Mouse (Mus musculus) bone marrow macrophage, adult 2 months (primary cell): Measurements from ENCODE around the gene Alg5. TPM values are rescaled to one million over a fixed set of nuclear protein-coding genes. Genes with fewer than 3 reads are reported as not detected.

Source experiments
- H3K27ac ChIP-seq: 2 replicates; pipeline ENCODE4 v1.5.1; 2012; ENCODE audit warnings: low read depth, low read length; ENCODE audit not compliant: insufficient read depth
- H3K4me1 ChIP-seq: 2 replicates; pipeline ENCODE4 v1.6.1; 2012; ENCODE audit warnings: low read length; ENCODE audit not compliant: control insufficient read depth, insufficient read depth
- H3K4me3 ChIP-seq: 2 replicates; pipeline ENCODE4 v1.5.1; 2012; ENCODE audit warnings: mild to moderate bottlenecking, low read length, moderate library complexity; ENCODE audit not compliant: insufficient read depth
- CTCF ChIP-seq: IDR thresholded peaks from 2 replicates; pipeline ENCODE4 v1.5.1; 2012; ENCODE audit warnings: low read depth, mild to moderate bottlenecking, low read length, moderate library complexity
- POLR2A ChIP-seq: IDR thresholded peaks from 2 replicates; pipeline ENCODE4 v1.6.1; 2012; ENCODE audit warnings: mild to moderate bottlenecking, low read depth, low read length, borderline replicate concordance
- polyA plus RNA-seq: library from polyadenylated mRNA; stranded (reverse); fragments of >200 nt; gene quantifications from 2 replicates; pipeline ENCODE4 v1.2.4, GENCODE M21; 2012; ENCODE audit not compliant: missing spikeins, insufficient read depth, insufficient read length

Gene Alg5
- polyA plus RNA-seq, 1 experiment, result 33.2 TPM

DNA sequence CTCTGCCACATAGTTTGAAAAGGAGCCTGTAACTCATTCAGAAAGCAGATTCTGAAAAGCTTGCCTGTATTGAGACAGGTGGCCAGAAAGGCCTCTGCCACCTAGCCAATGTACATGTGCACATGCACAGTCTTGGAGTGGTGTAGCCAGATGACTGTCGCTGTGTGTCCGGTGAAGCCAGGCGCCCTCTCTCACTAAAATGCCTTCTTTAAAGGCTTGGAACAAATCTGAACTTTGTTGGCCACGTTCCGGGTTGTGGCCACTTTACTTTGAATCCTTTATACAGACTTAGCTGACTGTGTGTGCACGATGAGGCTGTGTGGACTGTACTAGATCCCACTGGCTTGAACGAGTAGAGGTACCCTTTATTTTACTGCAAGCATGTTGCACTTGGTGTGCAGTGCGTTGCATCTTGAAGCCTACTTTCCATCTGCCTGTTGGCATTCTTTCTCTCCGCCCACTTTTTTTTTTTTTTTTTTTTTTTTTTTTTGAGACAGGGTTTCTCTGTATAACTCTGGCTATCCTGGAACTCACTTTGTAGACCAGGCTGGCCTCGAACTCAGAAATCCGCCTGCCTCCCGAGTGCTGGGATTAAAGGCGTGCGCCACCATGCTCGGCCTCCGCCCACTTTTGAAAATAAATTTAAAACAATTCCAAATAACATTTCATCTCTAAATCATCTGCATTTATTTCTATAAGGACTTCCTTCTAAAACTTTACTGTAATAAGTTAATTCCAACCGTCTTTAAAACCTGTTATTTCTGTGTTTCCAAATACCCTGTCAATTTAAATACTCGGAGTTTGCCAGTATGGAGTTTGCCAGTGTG lies 975 bp downstream of the Alg5 start:
- H3K4me3 ChIP-seq, result peak overlapping the region; percentile 75

DNA sequence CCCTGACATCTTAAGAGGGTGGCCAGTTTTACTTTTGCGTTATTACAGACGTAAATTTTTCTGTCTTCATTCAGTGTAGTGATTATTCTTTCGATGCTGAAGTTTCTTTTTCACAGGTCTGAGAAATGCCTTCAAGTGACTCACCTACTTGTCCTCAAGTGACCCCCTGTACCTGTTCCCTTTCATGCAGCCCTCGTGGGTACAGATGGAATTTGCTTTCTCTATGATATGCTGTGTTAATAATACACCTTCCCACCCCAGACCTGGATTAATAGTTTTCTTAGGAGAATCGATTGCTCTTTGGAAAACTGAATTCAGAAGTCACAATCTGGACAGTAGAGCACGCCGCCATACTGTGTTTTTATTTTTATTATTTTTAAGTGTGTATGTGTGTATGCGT lies 2.0 kb downstream of the Alg5 start:
- TF ChIP-seq POLR2A, result no peak
- Histone ChIP-seq H3K27ac (no peak overlapping the region), H3K4me1 (peaks cover 15% of the 10 kb centered on the region), H3K4me3 (no peak overlapping the region)

More for the DNA sequence above, 975 bp downstream of the Alg5 start:
- H3K27ac ChIP-seq, result peak overlapping the region; percentile 82
- H3K4me1 ChIP-seq, result peaks cover 15% of the 10 kb centered on the region
- TF ChIP-seq POLR2A (no peak), CTCF (no peak)

DNA sequence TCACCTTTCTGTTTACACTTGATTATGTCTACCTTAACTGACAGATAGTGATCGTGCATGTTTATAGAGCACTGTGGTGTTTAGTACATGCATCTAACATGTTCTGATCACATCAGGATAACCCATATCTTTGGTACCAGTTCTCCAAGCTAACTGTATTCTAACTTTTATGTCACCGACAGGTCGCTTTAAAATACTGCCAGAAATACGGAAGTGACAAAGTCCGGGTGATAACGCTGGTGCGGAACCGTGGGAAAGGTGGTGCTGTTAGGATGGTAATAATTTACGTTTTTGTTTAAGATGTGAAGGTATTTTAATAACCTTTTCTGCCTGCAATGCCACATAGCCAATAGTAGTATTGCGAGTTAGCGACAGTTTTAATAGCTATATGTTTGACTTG lies 6.6 kb downstream of the Alg5 start:
- TF ChIP-seq POLR2A, result no peak
- no peak for TF ChIP-seq CTCF
- Histone ChIP-seq H3K27ac (no peak overlapping the region), H3K4me3 (no peak overlapping the region), H3K4me1 (peaks cover 15% of the 10 kb centered on the region)

DNA sequence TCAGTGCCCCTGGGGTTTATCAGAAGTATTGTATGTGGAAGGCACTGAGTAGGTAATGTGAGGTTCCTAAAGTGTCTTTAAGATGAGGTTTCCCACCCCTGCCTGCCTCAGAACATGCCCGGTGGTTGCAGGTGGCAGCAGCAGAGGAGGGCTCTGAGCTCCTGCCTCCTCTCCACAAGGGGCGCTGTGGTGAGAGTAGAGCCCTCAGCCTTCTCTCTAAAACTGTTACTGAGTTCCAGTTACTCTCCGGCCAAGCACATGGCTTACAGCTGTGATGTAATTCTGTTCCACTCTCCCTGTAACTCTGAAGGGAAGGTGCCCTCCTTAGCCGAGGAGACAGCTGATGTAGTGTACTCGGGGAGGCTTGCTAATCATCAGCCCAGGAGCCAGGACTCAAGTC lies 10.5 kb downstream of the Alg5 start:
- H3K4me3 ChIP-seq, result no peak overlapping the region
- no peak overlapping the region for H3K27ac ChIP-seq
- H3K4me1 ChIP-seq, result no peaks in the 10 kb centered on the region
- TF ChIP-seq CTCF (no peak), POLR2A (no peak)

DNA sequence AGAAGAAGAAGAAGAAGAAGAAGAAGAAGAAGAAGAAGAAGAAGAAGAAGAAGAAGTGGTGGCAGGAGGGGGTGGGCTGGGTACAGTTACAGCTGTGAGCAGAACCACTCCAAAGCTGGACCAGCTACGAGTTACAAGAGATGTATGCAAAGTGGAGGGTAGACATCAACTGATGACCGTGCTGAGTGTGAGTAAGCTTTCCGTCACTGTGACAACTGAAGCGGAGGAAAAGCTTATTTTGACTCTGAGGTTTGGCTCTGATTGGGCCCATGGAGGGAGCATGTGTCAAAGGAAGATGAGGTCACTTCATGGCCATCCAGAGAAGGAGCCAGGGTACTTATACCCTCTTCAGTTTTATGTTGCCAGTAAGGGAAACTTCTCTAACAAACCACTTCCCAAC lies 18.1 kb downstream of the Alg5 start:
- Histone ChIP-seq H3K4me1 (no peaks in the 10 kb centered on the region), H3K27ac (no peak overlapping the region), H3K4me3 (no peak overlapping the region)
- TF ChIP-seq POLR2A, result no peak
- TF ChIP-seq CTCF, result no peak

DNA sequence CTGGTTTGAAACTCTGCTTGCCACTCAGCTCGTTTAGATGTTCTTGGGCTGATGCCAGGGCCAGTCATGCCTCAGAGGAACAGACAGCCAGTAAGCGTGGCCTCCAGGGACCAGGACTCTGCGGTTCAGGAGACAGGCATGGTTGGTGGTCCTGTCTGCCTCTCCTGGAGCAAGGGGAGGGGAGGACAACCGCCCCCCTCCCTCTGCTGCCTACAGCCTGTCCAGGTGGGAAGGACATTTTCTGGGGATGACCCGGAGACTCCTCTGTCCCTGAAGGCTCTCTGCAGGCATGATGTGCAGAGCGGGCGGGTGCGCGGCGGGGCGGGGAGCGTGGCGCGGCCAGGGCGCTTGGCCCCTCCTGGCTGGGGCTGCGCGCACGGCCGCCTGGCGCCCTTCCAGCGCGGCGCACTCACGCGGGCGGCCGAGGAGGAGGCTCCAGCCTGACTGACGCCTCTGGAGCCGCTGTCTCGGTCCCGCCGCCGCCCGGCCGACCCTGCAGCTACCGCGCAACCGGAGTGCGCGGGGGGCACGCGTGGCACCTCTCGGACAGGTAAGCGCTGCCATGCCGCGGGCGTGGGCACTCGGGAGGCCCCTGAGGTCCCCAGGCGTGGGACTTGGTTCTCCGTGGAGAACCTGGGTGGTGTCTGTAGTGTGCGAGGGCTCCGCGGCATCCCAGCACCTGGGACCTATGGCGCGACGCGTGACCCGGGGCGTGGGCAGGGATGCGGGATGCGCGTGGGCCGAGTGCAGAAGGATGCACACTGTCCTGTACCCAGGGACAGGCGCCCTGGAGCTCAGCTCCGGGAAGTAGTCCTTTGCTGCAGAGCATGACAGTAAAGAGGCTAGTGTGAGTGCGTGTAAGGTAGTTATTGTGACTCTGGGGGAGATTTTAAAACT lies 20.1 kb downstream of the Alg5 start, which contains the start of gene Smad9:
Gene Smad9, plus strand, starts transcription at position 438 of the 897 bp plus-strand sequence.
- Histone ChIP-seq H3K27ac (no peak within 1 kb of the TSS), H3K4me1 (no peaks in the 10 kb centered on the region), H3K4me3 (peak within 1 kb of the TSS; percentile 67)
- TF ChIP-seq POLR2A (no peak), CTCF (no peak)

DNA sequence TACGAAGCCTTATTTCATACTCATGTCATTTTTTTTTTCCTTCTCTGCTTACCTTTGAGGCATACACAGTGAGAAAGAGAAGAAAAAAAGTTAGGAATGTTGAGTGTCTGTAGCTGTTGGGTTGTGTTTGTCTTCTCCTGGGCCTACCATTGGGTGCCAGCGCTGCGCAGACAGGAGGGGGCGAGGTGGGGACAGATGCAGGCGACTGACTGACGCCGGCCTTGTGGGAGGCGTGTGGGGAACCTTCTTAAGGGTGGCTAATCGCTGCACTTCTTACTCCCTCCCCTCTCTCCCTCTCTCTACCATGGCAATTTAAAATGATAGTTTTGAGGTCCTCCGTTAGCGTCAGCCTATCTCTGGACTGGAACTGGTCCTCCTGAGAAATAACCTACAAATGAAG lies 20.7 kb downstream of the Alg5 start:
- H3K4me3 ChIP-seq, result peak overlapping the region; percentile 67
- no peak for TF ChIP-seq POLR2A
- H3K4me1 ChIP-seq, result no peaks in the 10 kb centered on the region
- no peak overlapping the region for H3K27ac ChIP-seq

DNA sequence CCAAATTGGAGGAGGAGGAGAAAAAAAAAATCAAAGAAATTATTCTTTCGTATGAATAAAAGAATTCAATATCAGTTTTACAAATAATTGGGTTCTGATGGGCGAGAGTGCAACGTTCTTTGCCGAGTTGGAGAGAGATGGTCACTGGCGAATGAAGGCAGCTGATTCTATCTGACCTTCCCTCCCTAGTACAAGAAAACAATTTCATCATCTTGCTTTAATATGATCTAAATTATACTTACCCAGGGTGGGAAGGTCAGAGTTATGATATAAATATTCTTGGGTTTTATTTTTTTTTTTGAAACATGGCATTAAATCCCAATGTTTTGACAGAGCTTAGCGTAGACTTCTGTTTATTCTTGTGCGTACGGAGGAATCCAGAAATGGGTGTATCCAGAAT lies 22.1 kb downstream of the Alg5 start:
- no peak overlapping the region for H3K4me3 ChIP-seq
- H3K27ac ChIP-seq, result no peak overlapping the region
- TF ChIP-seq CTCF, result no peak
- no peak for TF ChIP-seq POLR2A
- H3K4me1 ChIP-seq, result no peaks in the 10 kb centered on the region

DNA sequence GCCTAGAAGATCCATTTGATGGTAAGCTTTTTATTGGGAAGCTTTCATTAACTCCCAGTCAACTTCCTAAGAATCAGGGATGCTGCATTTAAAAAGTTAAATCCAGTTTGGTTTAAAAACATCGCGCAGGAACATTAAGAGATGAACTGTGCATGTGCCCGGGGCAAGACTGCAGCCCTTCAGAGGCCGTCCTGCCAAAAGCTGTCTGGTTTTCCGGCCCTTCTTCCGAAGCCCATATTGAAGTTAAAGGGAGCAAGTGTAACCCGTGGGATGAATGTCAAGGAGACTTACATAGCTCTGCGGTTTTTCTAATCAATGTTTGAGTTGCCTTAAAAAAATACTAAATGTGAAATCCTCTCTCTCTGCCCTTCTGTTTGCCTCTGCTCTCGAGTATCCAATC lies 23.9 kb downstream of the Alg5 start:
- no peak overlapping the region for H3K27ac ChIP-seq
- TF ChIP-seq CTCF (no peak), POLR2A (no peak)
- no peaks in the 10 kb centered on the region for H3K4me1 ChIP-seq
- no peak overlapping the region for H3K4me3 ChIP-seq
